Mouse (Mus musculus): Measurements from ENCODE around the gene Rnf216.

DNA sequence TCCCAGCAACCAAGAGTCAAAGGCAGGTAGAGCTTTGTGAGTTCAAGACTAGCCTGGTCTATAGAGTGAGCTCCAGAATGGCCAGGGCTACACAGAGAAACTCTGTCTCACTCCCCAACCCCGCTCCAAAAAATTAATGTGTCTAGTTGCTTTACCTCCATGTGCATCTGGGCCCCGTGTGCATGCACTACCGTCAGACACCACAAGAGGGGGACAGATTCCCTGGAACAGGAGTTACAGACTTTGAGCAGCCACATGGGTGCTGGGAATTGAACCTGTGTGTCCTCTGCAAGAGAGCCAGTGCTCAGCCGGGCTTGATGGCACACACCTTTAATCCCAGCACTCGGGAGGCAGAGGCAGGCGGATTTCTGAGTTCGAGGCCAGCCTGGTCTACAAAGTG lies 17.5 kb upstream of the Rnf216 start:
- TF ChIP-seq CTCF (IDR thresholded peaks at IDR 0.05; ENCODE audit: extremely low read depth, insufficient read depth, low read length) (0 out of 2 replicates have a peak, but pooled peaks have one; percentile 4), POLR2A (IDR thresholded peaks at IDR 0.05; ENCODE audit: extremely low read depth, insufficient read depth, low read length) (no peak)

Measured in cortical plate, adult 2 months (tissue).